Mouse (Mus musculus) layer of hippocampus, postnatal 10 days (tissue): ENCODE results near the gene Celsr1. TPM values are rescaled to one million over a fixed set of nuclear protein-coding genes. Genes with fewer than 3 reads are reported as not detected.

Experiments
- DNase-seq, 2 experiments: peaks; one replicate each; pipeline ENCODE4 v3.0.0; 2021; ENCODE audit warnings: low spot score in 2 of 2
- long read RNA-seq: library from polyadenylated mRNA; stranded (forward); transcript quantifications from one replicate; pipeline ENCODE4 v2.0.0, GENCODE M21; 2023
- total RNA-seq, 2 experiments: library from RNA; stranded (reverse); gene quantifications; 2 replicates each; pipeline ENCODE4 v1.2.3; 2021

Gene Celsr1
- 1 to 10 TPM; 6.7 to 7.4 TPM for total RNA-seq
- long read RNA-seq, partial matches to known transcripts = 0 of 8 reads
- long read RNA-seq, other reads (novel, unspliced or antisense) = 8 of 8 reads

- DNase-seq = peak in 1 of 2 experiments; percentile 44
Measured at GRCm38 (mm10) chr15:86033191-86033841, at the start of gene Celsr1. Celsr1 (minus strand) TSS chr15:86033777.

DNA sequence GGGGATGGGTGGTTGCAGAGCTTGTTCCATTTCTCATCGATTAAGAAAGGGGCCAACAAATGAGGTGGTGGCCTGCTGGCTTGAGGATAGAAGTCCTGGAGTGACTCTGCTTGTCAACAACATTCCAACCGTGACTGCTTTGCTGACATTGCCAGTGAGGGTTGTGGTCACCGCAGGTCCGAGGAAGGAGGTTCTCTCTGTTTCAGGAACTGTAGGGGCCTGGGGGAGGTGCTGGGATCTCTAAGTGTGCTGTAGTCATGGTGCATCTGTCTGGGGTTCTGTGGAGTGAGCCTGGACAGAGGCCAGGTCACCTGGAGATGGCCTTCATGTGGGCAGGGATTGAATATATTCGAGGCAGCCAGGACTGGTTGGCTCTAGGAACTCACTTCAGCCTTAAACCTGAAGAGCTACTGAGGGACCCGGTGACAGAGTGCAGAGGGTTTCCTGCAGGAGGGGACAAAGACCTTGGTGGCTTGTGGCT is 49.7 kb upstream of the Celsr1 start:
- no peak for DNase-seq

DNA sequence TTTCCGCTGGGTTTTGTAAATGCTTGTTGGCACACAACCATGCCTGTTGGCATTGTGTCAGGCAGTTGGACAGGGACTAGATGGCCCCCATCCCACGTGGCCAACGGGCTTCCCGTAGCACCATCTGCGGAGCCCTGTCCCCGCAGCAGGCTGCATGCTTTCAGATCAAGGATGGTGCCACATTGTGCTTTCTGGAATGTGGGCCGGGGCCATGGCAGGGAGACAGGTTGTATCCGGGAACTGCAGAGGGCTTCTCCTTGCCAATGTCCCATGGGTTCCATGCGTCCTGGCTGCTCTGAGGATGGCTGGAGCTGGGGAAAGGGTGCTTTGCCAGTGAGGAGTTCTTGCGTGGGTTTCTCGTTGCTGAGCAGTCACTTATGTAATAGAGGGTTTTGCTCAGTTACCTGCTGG is 49.0 kb upstream of the Celsr1 start:
- DNase-seq = peak in 1 of 2 experiments; percentile 32

GRCm38 (mm10) chr15:86081654-86082053 is 48.1 kb upstream of the Celsr1 start:
- DNase-seq = no peak

DNA sequence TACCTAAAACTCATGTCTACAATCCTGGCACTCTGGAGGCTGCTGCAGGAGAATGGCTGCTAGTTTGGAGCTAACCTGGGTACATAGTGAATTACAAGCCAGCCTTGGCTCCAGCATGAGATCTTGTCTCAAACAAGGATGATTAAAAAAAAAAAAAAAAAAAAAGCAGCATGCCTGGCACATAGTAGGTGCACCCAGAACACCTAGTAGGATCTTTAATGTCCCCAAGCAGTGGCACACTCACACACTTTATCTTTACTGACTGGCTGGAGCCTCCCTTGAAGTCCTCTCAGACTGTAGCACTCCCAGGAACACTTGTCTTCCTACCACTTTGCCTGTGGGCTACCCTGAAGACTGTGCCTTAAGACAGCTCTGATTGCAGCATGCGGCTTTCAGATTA is 46.8 kb upstream of the Celsr1 start:
- DNase-seq = no peak

DNA sequence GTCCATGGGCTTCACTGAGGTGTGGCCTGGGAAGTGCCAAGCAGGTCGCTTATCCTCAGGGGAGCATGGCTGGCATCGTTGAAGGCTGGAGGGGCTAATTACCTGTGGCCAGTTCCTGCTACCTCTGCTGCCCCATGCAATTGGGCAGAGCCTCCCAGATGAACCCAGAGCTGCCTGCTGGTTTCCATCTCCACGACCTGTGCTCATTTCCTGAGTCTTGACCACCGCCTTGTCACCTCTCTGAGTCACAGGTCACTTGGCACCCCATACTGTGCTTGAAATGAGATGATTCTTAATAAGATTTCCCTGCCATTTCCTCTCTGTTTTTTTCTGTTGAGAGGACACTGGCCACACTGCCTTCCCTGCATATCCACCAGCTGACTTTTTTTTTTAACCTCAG is 46.3 kb upstream of the Celsr1 start:
- DNase-seq = no peak

- DNase-seq = no peak
Measured at GRCm38 (mm10) chr15:86079467-86079866, 45.9 kb upstream of the Celsr1 start.

GRCm38 (mm10) chr15:86078481-86079216 is 45.1 kb upstream of the Celsr1 start:
- DNase-seq = no peak

DNA sequence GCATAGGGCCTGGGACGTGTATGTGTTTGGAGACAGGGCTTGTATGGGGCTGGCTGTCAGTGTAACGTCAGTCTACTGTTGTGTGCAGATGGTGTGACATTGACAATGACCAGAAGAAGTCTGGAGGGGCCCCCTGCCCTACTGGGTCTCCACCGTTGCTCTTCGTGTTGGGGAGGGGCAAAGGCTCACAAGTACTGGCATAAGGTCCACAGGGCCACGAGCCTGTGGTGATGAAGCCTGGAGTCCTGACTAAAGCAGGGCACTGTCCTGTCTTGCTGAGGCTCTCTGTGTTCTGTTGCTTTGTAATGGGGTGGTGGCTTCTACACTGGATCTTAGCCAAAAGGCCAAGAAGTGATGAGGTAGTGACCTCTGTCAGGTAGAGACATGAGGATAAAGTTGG is 44.4 kb upstream of the Celsr1 start:
- no peak for DNase-seq

DNA sequence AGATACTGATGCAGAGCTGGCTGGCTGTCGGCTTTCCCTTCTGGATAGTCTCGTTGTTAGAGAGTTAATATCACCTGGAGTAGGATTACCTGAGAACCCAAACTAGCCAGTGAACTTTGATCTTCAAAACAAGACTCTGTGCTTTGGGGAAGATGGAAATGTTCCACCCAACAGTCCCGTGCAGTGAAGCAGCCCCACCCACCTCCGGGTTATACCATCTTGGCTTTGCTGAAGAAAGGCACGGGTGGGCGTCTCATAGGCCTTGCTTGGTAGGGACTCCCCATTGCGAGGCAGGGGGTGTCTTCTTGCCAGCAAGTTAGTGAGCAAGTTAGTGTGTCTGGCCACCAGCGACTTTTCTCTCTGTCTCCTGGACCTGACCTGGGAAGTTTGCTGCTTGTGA is 42.8 kb upstream of the Celsr1 start:
- DNase-seq = no peak

- DNase-seq = no peak
Measured at GRCm38 (mm10) chr15:86076048-86076315, 42.4 kb upstream of the Celsr1 start.

DNA sequence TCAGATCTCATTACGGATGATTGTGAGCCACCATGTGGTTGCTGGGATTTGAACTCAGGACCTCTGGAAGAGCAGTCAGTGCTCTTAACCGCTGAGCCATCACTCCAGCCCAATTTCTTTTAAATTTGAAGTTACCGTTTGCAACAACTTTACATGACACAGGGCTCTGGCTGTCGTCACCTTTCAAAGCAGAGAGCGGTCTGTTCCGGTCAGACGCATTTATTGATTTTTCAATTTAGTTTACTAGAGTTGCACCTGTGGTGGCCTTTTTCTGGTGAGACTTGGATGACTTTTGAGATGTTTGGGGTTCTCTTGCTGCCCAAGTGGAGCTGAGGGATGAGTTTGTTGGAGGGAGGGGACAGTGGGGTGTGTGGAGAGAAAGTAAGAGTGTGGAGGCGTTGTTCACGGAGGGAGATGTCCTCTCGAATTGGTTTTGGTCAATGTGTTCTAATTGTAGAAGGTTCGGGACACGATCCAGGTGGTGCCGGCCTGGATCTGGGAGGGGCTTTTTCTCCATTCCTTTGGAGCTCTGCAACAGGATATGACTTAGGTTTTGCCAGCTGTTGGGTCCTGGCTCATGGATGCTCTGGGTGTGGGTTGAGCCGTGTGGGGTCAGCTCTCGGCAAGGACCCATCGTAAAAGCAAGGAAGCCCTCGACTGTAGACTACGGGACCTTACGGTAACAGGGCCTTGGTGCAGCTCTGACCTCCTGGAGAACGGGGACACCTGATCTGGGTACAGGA is 41.9 kb upstream of the Celsr1 start:
- DNase-seq = no peak

DNA sequence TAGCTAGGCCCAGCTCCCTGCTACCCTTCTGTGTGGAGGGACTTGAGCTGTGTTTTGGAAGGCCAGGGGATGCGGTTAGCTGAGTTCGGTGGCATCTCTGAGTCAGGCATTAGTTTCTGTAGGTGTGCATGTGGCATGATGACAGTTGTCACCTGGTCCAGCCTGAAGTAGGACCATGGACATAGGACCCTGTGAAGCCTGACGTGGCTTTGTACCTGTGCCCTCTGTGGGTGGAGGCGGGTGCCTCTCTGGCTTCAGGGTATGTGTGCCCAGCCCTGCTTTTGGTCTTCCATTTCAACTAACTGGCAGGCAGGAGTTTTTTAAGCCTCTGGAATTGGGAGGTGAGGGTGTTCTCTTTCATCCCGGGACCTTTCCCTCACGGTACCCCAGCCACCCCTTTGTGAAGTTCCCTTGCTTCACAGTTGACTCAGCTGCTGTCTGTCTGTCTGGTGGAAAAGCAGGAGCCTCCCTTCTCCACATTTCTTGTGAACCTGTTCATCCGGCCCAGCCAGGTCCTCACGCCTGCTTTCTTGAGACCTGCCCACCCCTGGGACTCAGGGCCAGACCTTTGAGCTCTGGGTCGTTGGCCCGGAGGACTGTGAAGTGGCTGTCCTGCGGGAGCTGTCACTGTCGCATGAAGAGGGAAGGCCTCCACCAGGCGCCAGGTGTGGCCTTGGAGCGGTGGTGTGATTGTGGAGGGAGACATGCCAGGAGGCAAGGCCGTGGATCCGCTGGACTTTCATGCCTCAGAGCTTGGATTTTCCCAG is 40.8 kb upstream of the Celsr1 start:
- no peak for DNase-seq

DNA sequence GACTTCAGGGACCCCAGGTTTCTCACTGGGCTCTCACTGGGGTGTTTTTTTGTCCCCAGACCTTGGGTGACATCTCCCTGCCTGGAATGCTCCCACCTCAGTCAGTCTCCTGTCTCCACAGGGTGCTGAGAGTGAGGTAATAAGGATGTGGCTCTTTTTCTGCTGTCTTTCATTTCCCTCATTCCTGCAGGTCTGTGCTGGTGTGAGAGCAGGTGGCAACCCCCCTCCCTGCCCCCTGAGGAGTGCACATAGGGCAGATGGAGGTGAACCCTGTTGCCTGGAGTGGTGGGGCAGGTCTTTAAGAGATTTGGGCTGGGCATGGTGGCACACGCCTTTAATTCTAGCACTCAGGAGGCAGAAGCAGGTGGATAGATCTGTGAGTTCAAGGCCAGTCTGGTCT is 37.6 kb upstream of the Celsr1 start:
- DNase-seq = no peak

- DNase-seq = no peak
Measured at GRCm38 (mm10) chr15:86070368-86070767, 36.8 kb upstream of the Celsr1 start.

- DNase-seq = no peak
Measured at GRCm38 (mm10) chr15:86069011-86069791, 35.6 kb upstream of the Celsr1 start.

DNA sequence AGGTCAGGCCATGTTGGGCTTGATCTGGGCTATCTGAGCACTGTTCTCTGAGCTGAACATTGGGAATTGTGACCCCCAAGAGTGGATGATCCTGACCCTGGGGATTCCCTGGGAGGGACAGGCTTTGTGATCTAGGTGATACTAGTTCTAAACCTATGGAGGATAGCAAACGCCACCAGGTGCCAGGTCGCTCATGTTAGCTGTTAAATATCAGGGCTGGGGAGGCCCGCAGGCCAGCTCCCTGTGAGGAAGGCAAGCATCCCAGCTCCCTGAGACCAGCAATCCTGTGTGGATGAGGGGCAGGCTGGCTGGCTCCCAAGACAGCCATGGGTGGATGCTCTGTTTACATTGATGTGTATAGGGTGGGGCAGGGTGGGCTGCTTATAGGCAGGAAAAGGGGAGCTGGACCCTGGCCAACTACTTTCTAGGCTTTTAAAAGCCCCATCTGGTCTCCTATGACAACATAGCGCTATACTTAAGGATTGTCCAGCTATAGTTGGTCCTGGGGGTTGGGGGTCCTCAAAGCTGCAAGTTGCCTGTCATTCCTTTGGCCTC is 34.4 kb upstream of the Celsr1 start:
- no peak for DNase-seq

GRCm38 (mm10) chr15:86067581-86067910 is 34.0 kb upstream of the Celsr1 start:
- DNase-seq = no peak

DNA sequence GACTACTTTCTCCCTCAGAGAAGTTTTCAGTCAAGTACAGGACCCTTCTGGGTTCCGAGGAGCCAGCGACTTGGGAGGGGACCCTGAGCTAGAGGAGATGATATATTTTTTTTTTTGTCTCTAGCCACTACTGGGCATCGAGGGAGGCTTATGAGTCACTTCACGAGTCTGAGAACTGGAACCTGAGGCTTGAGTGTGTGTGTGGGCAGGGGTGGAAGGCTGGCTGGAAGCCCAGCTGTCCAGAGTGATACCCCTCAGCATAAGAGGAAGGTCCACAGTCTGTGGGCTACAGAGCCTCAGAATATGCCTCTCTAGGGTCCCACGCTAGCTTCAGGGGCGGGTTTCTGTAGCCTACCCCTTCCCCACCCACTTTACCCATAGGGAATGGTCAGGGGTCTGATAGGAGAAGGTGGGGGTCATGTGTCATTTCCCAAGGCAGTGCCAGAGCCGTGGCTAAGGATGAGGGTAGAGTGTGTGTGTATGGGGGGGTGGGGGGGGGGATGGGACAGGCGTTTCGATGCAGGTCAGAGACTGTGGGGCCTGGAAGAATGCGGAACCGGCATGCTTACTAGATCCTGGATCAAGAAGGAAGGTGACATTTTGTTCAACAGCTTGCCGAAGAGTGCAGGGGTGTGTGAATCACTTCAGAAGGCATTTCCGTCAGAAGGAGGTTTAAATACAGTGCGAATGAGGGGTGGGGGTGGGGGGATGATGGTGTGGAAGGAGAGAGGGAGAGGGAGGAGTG is 33.4 kb upstream of the Celsr1 start:
- DNase-seq = no peak

DNA sequence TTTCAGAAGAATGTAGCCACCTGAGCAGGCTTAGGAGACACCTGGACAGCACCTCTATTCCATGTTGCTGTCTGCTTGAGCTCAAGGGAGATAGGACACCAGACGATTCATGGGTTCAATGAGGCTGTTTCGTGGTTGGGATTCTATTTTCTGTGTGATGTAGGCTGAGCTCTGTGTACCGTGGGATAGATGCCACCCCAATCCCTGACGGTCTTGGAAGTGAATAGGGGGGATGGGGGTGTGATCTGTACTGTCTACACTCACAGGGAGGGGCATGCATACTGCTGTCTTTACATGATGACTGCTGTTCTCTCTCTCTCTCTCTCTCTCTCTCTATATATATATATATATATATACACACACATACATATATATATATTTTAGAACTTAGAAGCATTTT is 31.8 kb upstream of the Celsr1 start:
- no peak for DNase-seq
